Mouse (Mus musculus) ES-Bruce4 (cell line): ENCODE results near the gene Ankrd33.

Source experiments
- CTCF ChIP-seq: IDR thresholded peaks from one replicate; pipeline ENCODE4 v1.8.1; 2011; ENCODE audit warnings: low read depth, low read length
- EP300 ChIP-seq: IDR thresholded peaks from 2 replicates; pipeline ENCODE4 v1.6.1; 2011; ENCODE audit warnings: low read depth, low read length; ENCODE audit not compliant: insufficient read depth
- POLR2A ChIP-seq: IDR thresholded peaks from one replicate; pipeline ENCODE4 v1.8.1; 2011; ENCODE audit warnings: low read length; ENCODE audit not compliant: insufficient read depth

DNA sequence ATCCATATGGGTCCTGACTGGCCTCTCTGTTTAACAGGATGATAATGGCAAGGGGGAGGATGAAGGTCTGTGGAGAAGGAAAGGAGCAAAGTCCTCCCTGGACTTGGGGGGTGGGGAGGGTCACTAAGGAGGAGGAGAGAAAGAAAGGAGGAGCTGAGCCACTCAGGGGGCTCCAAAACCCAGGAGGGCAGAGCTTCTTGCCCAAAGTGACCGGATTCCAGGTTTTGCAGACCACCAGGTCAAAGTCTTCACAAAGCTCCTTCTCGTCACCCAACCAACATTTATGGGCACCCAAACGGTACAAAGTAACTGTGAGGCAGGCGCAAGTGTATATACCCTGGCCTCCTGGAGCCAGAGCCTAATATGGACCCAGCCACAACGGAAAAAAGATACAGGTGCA is 39.9 kb upstream of the Ankrd33 start:
- TF ChIP-seq CTCF (no peak), EP300 (no peak), POLR2A (no peak)
